Mouse (Mus musculus) midbrain, postnatal 0 days (tissue): ENCODE measurements around the gene St3gal6. TPM values are rescaled to one million over a fixed set of nuclear protein-coding genes. Genes with fewer than 3 reads are reported as not detected.

ENCODE experiments used
- ATAC-seq: fragments of 200-750 bp; cut with Nextera tagmentation; 2 replicates; pipeline ENCODE4 v1.8.0; 2017; ENCODE audit warnings: moderate number of reproducible peaks, mild to moderate bottlenecking, moderate TSS enrichment, moderate library complexity; ENCODE audit not compliant: low FRiP score
- DNase-seq: peaks from one replicate; pipeline ENCODE4 v3.0.0-alpha.2; 2015; ENCODE audit warnings: low spot score
- H3K27ac ChIP-seq: fragments of 300-500 bp; sonication (generic); 2 replicates; pipeline ENCODE4 v1.5.1; 2014; ENCODE audit warnings: low read depth, mild to moderate bottlenecking, low read length, mixed read lengths
- H3K27me3 ChIP-seq: fragments of 300-500 bp; sonication (generic); 2 replicates; pipeline ENCODE4 v1.6.1; 2014; ENCODE audit warnings: low read length, control low read depth, mixed read lengths; ENCODE audit not compliant: insufficient read depth
- H3K36me3 ChIP-seq: fragments of 300-500 bp; sonication (generic); 2 replicates; pipeline ENCODE4 v1.6.1; 2014; ENCODE audit warnings: low read length, control low read depth, mixed read lengths; ENCODE audit not compliant: insufficient read depth
- H3K4me1 ChIP-seq: fragments of 300-500 bp; sonication (generic); 2 replicates; pipeline ENCODE4 v1.6.1; 2014; ENCODE audit warnings: mild to moderate bottlenecking, control low read depth, antibody characterized with exemption, low read length, mixed read lengths; ENCODE audit not compliant: insufficient read depth
- H3K4me2 ChIP-seq: fragments of 300-500 bp; sonication (generic); 2 replicates; pipeline ENCODE4 v1.6.1; 2014; ENCODE audit warnings: low read depth, mild to moderate bottlenecking, low read length, mixed read lengths; ENCODE audit not compliant: poor library complexity, severe bottlenecking
- H3K4me3 ChIP-seq: fragments of 300-500 bp; sonication (generic); 2 replicates; pipeline ENCODE4 v1.5.1; 2014; ENCODE audit warnings: low read depth, mild to moderate bottlenecking, low read length, moderate library complexity
- H3K9ac ChIP-seq: fragments of 300-500 bp; sonication (generic); replicated peaks from 2 replicates; pipeline ENCODE4 v1.6.1; 2014; ENCODE audit warnings: mild to moderate bottlenecking, low read length, moderate library complexity, mixed read lengths; ENCODE audit not compliant: poor library complexity, severe bottlenecking
- H3K9me3 ChIP-seq: fragments of 300-500 bp; sonication (generic); 2 replicates; pipeline ENCODE4 v1.6.1; 2016; ENCODE audit warnings: low read length, control low read depth
- CTCF ChIP-seq: IDR thresholded peaks from 2 replicates; pipeline ENCODE4 v1.5.1; 2016; ENCODE audit warnings: antibody characterized with exemption, mild to moderate bottlenecking
- WGBS: fragments of 180-500 bp; shearing (Covaris S2); extraction: QIAGEN DNeasy Blood & Tissue Kit; methylation state at CpG from one replicate; pipeline ENCODE4 v1.1.7; 2014; 5-methylcytosine and 5-hydroxymethylcytosine counted together
- polyA plus RNA-seq: library from polyadenylated mRNA; unstranded; fragments of >200 nt; fragmentation: Nextera tagmentation; extraction: Ambion mirVana; gene quantifications from 2 replicates; pipeline ENCODE4 v1.2.1, GENCODE M21; 2015
- total RNA-seq: library from RNA; depleted of rRNA; stranded (reverse); fragments of >200 nt; gene quantifications from 2 replicates; pipeline ENCODE4 v1.2.3, GENCODE M21; 2014

Gene St3gal6
- total and polyA plus RNA-seq, 2 experiments from 2014 or later: 6.5 to 18.0 TPM

DNA sequence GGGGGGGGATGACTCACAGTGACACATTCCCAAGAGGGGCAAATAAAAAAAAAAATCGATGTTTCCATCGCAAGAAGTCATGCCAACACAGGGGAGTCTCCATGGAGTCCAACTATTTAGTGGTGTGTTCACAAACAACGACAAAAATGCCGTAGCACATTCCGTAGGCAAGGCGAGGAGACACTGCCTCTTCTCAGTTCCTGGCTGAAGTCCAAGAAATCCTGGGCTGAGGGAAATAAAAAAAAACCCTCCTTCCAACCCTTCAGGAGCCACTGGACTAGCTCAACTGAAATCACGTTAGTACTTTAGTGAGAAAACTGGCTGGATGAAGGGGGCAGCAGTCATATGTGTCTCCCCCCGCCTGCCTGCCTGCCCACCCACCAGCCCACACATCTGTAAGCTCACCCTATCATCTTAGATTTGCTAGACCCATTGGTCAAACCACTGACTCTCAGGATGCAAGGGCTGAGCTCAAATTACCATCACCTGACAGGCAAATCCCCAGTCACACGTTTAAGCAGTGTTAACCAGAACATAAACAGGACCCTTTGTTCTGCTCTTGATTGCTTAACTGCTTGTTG, 11.8 kb downstream of the St3gal6 start:
- H3K9ac ChIP-seq: no peak overlapping the region
- no peak for TF ChIP-seq CTCF
- no peaks in the 10 kb centered on the region for H3K36me3 ChIP-seq
- peaks cover 1% of the 10 kb centered on the region; the same call in 1 of the 2 replicates for H3K4me1 ChIP-seq
- 0 out of 2 replicates have a peak overlapping the region, but pooled peaks have one; percentile 7 for H3K27ac ChIP-seq
- H3K27me3 ChIP-seq: no peaks in the 10 kb centered on the region
- H3K4me3 ChIP-seq: no peak overlapping the region
- DNase-seq (peak; percentile 65), ATAC-seq (no peak)
- H3K4me2 ChIP-seq: no peak overlapping the region
- H3K9me3 ChIP-seq: no peaks in the 10 kb centered on the region
- 29% methylated on average over 9 of the region's 9 CpGs for WGBS

- H3K27me3 ChIP-seq: no peaks in the 10 kb centered on the region
- no peaks in the 10 kb centered on the region for H3K36me3 ChIP-seq
- H3K4me2 ChIP-seq: no peak overlapping the region
- H3K4me3 ChIP-seq: no peak overlapping the region
- H3K9ac ChIP-seq: no peak overlapping the region
- DNase-seq (no peak), ATAC-seq (no peak)
- H3K27ac ChIP-seq: no peak overlapping the region
- no peak for TF ChIP-seq CTCF
- peaks cover 2% of the 10 kb centered on the region; the same call in 1 of the 2 replicates for H3K4me1 ChIP-seq
- H3K9me3 ChIP-seq: no peaks in the 10 kb centered on the region
Measured at GRCm38 (mm10) chr16:58504945-58505344, 19.1 kb downstream of the St3gal6 start.

GRCm38 (mm10) chr16:58502566-58502965, 21.5 kb downstream of the St3gal6 start:
- H3K27ac ChIP-seq: no peak overlapping the region
- 71% methylated on average over 6 of the region's 6 CpGs for WGBS
- ATAC-seq: no peak
- no peaks in the 10 kb centered on the region for H3K9me3 ChIP-seq
- H3K36me3 ChIP-seq: no peaks in the 10 kb centered on the region
- H3K27me3 ChIP-seq: no peaks in the 10 kb centered on the region
- no peak overlapping the region for H3K4me2 ChIP-seq
- H3K9ac ChIP-seq: no peak overlapping the region
- no peak overlapping the region for H3K4me3 ChIP-seq
- no peak for TF ChIP-seq CTCF
- H3K4me1 ChIP-seq: peaks cover 2% of the 10 kb centered on the region; the same call in 1 of the 2 replicates
- DNase-seq: no peak

DNA sequence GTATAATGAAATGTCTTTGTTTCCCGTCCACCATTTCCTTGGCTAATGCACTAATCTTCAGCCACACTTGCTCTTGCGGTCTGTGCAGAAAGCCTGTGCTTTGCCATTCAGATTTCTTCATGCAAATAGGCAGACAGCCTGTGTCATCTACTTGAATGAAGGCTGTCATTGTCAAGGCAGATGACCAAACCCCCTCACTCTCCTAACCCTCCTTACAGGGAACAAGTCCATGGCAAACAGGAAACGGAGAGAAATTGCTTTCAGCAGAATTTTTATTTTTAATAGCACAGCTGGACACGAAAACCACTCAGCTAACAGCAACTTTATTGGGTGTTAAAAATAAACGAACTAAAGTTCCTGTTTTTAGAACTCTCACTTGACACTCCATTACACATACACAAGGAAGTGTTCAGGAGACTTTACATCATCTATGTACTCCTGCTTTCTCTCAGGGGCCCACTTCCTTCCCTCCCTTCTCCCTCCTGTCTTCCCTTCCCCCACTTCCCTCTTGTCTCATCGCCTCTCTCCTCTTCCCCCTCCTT, 22.2 kb downstream of the St3gal6 start:
- H3K27ac ChIP-seq: no peak overlapping the region; the same call in 1 of the 2 replicates
- no peak overlapping the region for H3K4me2 ChIP-seq
- DNase-seq (no peak), ATAC-seq (no peak)
- 31% methylated on average over 6 of the region's 6 CpGs for WGBS
- H3K4me1 ChIP-seq: no peaks in the 10 kb centered on the region
- no peak for TF ChIP-seq CTCF
- H3K9ac ChIP-seq: no peak overlapping the region
- no peaks in the 10 kb centered on the region for H3K36me3 ChIP-seq
- no peaks in the 10 kb centered on the region for H3K27me3 ChIP-seq
- no peaks in the 10 kb centered on the region for H3K9me3 ChIP-seq
- no peak overlapping the region for H3K4me3 ChIP-seq

GRCm38 (mm10) chr16:58499650-58500049, 24.4 kb downstream of the St3gal6 start:
- no peaks in the 10 kb centered on the region for H3K36me3 ChIP-seq
- ATAC-seq (no peak), DNase-seq (no peak)
- 33% methylated on average over 5 of the region's 5 CpGs for WGBS
- H3K27ac ChIP-seq: no peak overlapping the region
- no peak for TF ChIP-seq CTCF
- no peaks in the 10 kb centered on the region for H3K27me3 ChIP-seq
- H3K4me1 ChIP-seq: no peaks in the 10 kb centered on the region
- no peaks in the 10 kb centered on the region for H3K9me3 ChIP-seq
- H3K4me3 ChIP-seq: no peak overlapping the region
- H3K9ac ChIP-seq: no peak overlapping the region
- H3K4me2 ChIP-seq: no peak overlapping the region

- no peak overlapping the region for H3K27ac ChIP-seq
- WGBS: 34% methylated on average over 1 of the region's 1 CpGs
- no peak overlapping the region for H3K9ac ChIP-seq
- peak; percentile 66 for ATAC-seq
- H3K4me1 ChIP-seq: no peaks in the 10 kb centered on the region
- H3K4me3 ChIP-seq: no peak overlapping the region
- H3K4me2 ChIP-seq: no peak overlapping the region
- no peaks in the 10 kb centered on the region for H3K27me3 ChIP-seq
- TF ChIP-seq CTCF: no peak
- peak; percentile 42 for DNase-seq
- H3K9me3 ChIP-seq: no peaks in the 10 kb centered on the region
- H3K36me3 ChIP-seq: no peaks in the 10 kb centered on the region
Measured at GRCm38 (mm10) chr16:58499172-58499584, 24.9 kb downstream of the St3gal6 start.
